Comparison of ENCODE assay signal across 9 mouse cellular contexts in genomic region chr4:62964844-62965496, GRCm38 (mm10). TPM values are rescaled to one million over a fixed set of nuclear protein-coding genes. Genes with fewer than 3 reads are reported as not detected.
A peak's percentile ranks its signal among the peaks of the same experiment; 100 is the strongest.
DNase-seq lines count a peak whose midpoint lies in the region; ATAC-seq and TF ChIP-seq lines count a peak whose summit lies in the region.
"Had no signal": no experiment of that assay in that cellular context is flagged by ENCODE, and none has a peak within 500 bp of the region (broad histone marks: within the 10 kb centered on the region; RNA-seq: fewer than 3 reads in every experiment).

No protein-coding gene starts in this region.

- H3K4me2 ChIP-seq in embryonic facial prominence, embryonic 15.5 days (replicated peaks), result peak overlapping the region; percentile 69
- peak overlapping the region; percentile 60 for H3K4me2 ChIP-seq in neural tube, embryonic 14.5 days (ENCODE audit: low read depth, low read length)

- H3K9ac ChIP-seq in embryonic facial prominence, embryonic 15.5 days, result peak overlapping the region; percentile 90
- H3K9ac ChIP-seq in neural tube, embryonic 14.5 days (replicated peaks; ENCODE audit: low read depth, low read length), result peak overlapping the region; percentile 99

- H3K27ac ChIP-seq in heart, embryonic 10.5 days, result peak overlapping the region; percentile 97
- H3K27ac ChIP-seq in embryonic facial prominence, embryonic 15.5 days (replicated peaks), result peak overlapping the region; percentile 90
- H3K27ac ChIP-seq in neural tube, embryonic 14.5 days (ENCODE audit: low read depth, low read length), result peak overlapping the region; percentile 89; the same call in 1 of the 2 replicates

- DNase-seq in heart, embryonic 10.5 days (ENCODE audit: low spot score), result no peak
- DNase-seq in heart, adult 8-10 months (ENCODE audit: low spot score), result no peak
- DNase-seq in kidney, postnatal 4 days, result peak; percentile 36 to 50
- no peak for DNase-seq in adrenal gland, adult 2 months

- WGBS in heart, embryonic 10.5 days, result 6% methylated on average over 37 of the region's 52 CpGs
- 1% methylated on average over 32 of the region's 52 CpGs for WGBS in embryonic facial prominence, embryonic 15.5 days
- WGBS in neural tube, embryonic 14.5 days, result 1% methylated on average over 35 of the region's 52 CpGs

- ATAC-seq in embryonic facial prominence, embryonic 15.5 days (ENCODE audit: insufficient number of reproducible peaks, low FRiP score, low TSS enrichment, low read depth), result no peak
- peak; percentile 65 for ATAC-seq in neural tube, embryonic 14.5 days (ENCODE audit: low read depth)
- no peak for ATAC-seq in monocyte, adult 5-6 weeks (replicated peaks; ENCODE audit: insufficient number of reproducible peaks, low FRiP score, low TSS enrichment, poor library complexity, severe bottlenecking)

- peak overlapping the region; percentile 86 for H3K4me3 ChIP-seq in heart, embryonic 10.5 days
- H3K4me3 ChIP-seq in E14TG2a.4 (replicated peaks; ENCODE audit: low read length), result peak overlapping the region; percentile 83
- peak overlapping the region; percentile 84 for H3K4me3 ChIP-seq in embryonic facial prominence, embryonic 15.5 days (replicated peaks)
- peak overlapping the region; percentile 87 for H3K4me3 ChIP-seq in neural tube, embryonic 14.5 days (ENCODE audit: low read depth, low read length)

- H3K4me1 ChIP-seq in heart, embryonic 10.5 days, result no peaks in the 10 kb centered on the region
- no peaks in the 10 kb centered on the region for H3K4me1 ChIP-seq in E14TG2a.4 (replicated peaks; ENCODE audit: low read depth, low read length)
- H3K4me1 ChIP-seq in embryonic facial prominence, embryonic 15.5 days, result peaks cover 5% of the 10 kb centered on the region
- 0 out of 2 replicates have a peak, but pooled peaks cover 3% of the 10 kb centered on the region for H3K4me1 ChIP-seq in neural tube, embryonic 14.5 days (ENCODE audit: control insufficient read depth, insufficient read depth, low read length)

- TF ChIP-seq CTCF in E14TG2a.4 (conservative IDR thresholded peaks at IDR 0.05; ENCODE audit: low read length), result no peak

- no peaks in the 10 kb centered on the region for H3K36me3 ChIP-seq in heart, embryonic 10.5 days
- no peaks in the 10 kb centered on the region for H3K36me3 ChIP-seq in E14TG2a.4 (ENCODE audit: insufficient read depth, low read length)
- H3K36me3 ChIP-seq in embryonic facial prominence, embryonic 15.5 days, result no peaks in the 10 kb centered on the region
- H3K36me3 ChIP-seq in neural tube, embryonic 14.5 days (ENCODE audit: control insufficient read depth, insufficient read depth, low read length), result no peaks in the 10 kb centered on the region
- H3K36me3 ChIP-seq: G1E had no signal

- peaks cover 6% of the 10 kb centered on the region; the same call in 1 of the 2 replicates for H3K27me3 ChIP-seq in heart, embryonic 10.5 days (ENCODE audit: insufficient read depth, poor library complexity, severe bottlenecking)
- peaks cover 22% of the 10 kb centered on the region for H3K27me3 ChIP-seq in E14TG2a.4 (ENCODE audit: insufficient read depth, low read length)
- H3K27me3 ChIP-seq in embryonic facial prominence, embryonic 15.5 days, result no peaks in the 10 kb centered on the region
- H3K27me3 ChIP-seq in neural tube, embryonic 14.5 days (ENCODE audit: control insufficient read depth, insufficient read depth, low read length), result no peaks in the 10 kb centered on the region

- H3K9me3 ChIP-seq in heart, embryonic 10.5 days, result no peaks in the 10 kb centered on the region
- no peaks in the 10 kb centered on the region for H3K9me3 ChIP-seq in E14TG2a.4 (ENCODE audit: low read length)
- H3K9me3 ChIP-seq in embryonic facial prominence, embryonic 15.5 days (replicated peaks), result no peaks in the 10 kb centered on the region
- H3K9me3 ChIP-seq in neural tube, embryonic 14.5 days (ENCODE audit: control insufficient read depth, low read length), result no peaks in the 10 kb centered on the region

RNA-seq across cellular contexts. Expression of gene Zfp618, which starts 0.4 kb away (rescaled TPM):
- polyA plus RNA-seq in heart, embryonic 10.5 days (2016; fragmentation: Nextera tagmentation; extraction: Ambion mirVana), result 9.5 and 18.1 TPM in 2 replicates
- total RNA-seq in heart, adult 8-10 months (2022), result under 1 TPM; 0.19 to 0.47 (median 0.24) TPM
- polyA plus RNA-seq in embryonic facial prominence, embryonic 15.5 days (2015; fragmentation: Nextera tagmentation; extraction: Ambion mirVana), result 16.6 and 22.7 TPM in 2 replicates
- 30.2 and 32.7 TPM in 2 replicates for polyA plus RNA-seq in neural tube, embryonic 14.5 days (2014; fragmentation: Nextera tagmentation; extraction: Ambion mirVana)
- 0.10 to 0.57 TPM in 2 of 3 replicates, not detected in the other for total RNA-seq in monocyte, adult 5-6 weeks (2017)
- total RNA-seq in adrenal gland, adult 2 months (2021), result 1 to 10 TPM; 2.2 to 4.9 TPM
- polyA plus RNA-seq in adrenal gland, adult 2 months (2012; rRNA removed), result 2.5 TPM in 2 replicates
- polyA plus RNA-seq: G1E had no signal

Comparison
In these comparisons a context has a peak if more than half of its experiments do, and no peak if none do; other contexts are left out.
1. DNase-seq: peak in kidney, postnatal 4 days (2 of 2); none in heart, embryonic 10.5 days (single experiment), heart, adult 8-10 months (single experiment) and adrenal gland, adult 2 months (single experiment).
2. Peak in every context shown above with its lines, with median percentiles within 50 percentile points of each other: H3K27ac ChIP-seq and H3K4me3 ChIP-seq.